30 mouse cellular contexts compared by ENCODE assay signal in the genomic region with DNA sequence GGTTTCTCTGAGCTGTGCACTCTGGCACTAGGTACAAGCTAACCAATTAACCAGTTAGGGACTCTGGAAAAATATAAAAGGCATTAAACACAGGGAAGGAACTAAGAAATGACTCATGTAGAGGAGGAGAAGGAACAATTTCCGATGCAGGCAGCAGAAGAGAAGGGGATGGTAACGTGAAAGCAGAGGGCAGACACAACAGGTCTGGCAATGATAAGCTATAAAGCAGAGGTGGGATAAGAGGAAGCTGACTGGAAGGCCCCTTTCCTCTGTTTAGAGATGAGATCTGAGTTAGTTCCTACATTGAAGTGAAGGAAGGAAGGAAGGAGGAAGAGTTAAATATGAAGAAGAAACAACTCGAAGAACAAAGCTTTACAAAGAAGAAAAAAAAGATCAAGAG. TPM values are rescaled to one million over a fixed set of nuclear protein-coding genes. Genes with fewer than 3 reads are reported as not detected.
DNase-seq lines count a peak whose midpoint lies in the region; ATAC-seq lines count a peak whose summit lies in the region.
"Had no signal": no experiment of that assay in that cellular context is flagged by ENCODE, and none has a peak within 500 bp of the region (broad histone marks: within the 10 kb centered on the region; RNA-seq: fewer than 3 reads in every experiment).

No protein-coding gene starts in this region.

- peak; percentile 2 for DNase-seq in embryo, embryonic 10 days (ENCODE audit: low spot score)
- no peak for DNase-seq in embryo, embryonic 9.5 days (ENCODE audit: extremely low spot score)
- peak; percentile 59 for DNase-seq in c-Kit-positive CD71-positive TER-119-positive erythroid progenitor cells, embryonic 14.5 days (ENCODE audit: low spot score)
- peak; percentile 42 for DNase-seq in liver, embryonic 13.5 days
- DNase-seq in kidney, postnatal 25 days = no peak
- no peak for DNase-seq in kidney, postnatal 36 days
- no peak for DNase-seq in gastrocnemius, postnatal 36 days
- DNase-seq: adrenal gland, adult 2 months; adrenal gland, postnatal 36 days; cerebellum, adult 11 months; cerebellum, adult 9-11 months; heart, postnatal 36 days; kidney, adult 9 months; kidney, postnatal 14 days; lung, adult 2 months; lung, postnatal 10 days; retina, postnatal 1 day; right cerebral cortex, postnatal 14 days had no signal

- H3K9me3 ChIP-seq in liver, embryonic 13.5 days (replicated peaks) = no peaks in the 10 kb centered on the region
- H3K9me3 ChIP-seq: forebrain, embryonic 15.5 days; hindbrain, embryonic 13.5 days; limb, embryonic 13.5 days; midbrain, embryonic 15.5 days; neural tube, embryonic 15.5 days had no signal

- peaks cover 54% of the 10 kb centered on the region for H3K36me3 ChIP-seq in liver, embryonic 13.5 days

- H3K4me2 ChIP-seq in liver, embryonic 13.5 days = peak overlapping the region; percentile 41
- H3K4me2 ChIP-seq: forebrain, embryonic 15.5 days; heart, embryonic 11.5 days; hindbrain, embryonic 13.5 days; limb, embryonic 13.5 days; midbrain, embryonic 15.5 days; neural tube, embryonic 15.5 days had no signal

- peak; percentile 65 for ATAC-seq in liver, embryonic 13.5 days (ENCODE audit: low read depth)
- ATAC-seq in megakaryocyte progenitor cell, adult 5-6 weeks (replicated peaks; ENCODE audit: poor library complexity) = 0 out of 2 replicates have a peak, but pooled peaks have one; percentile 16
- ATAC-seq: activated CD4-positive, CD25-positive, alpha-beta regulatory T cell, adult 4 months; forebrain, embryonic 15.5 days; intestine, embryonic 16.5 days; midbrain, embryonic 15.5 days had no signal

- H3K27ac ChIP-seq in liver, embryonic 13.5 days = peak overlapping the region; percentile 96
- H3K27ac ChIP-seq: forebrain, embryonic 15.5 days; hindbrain, embryonic 13.5 days; layer of hippocampus, adult 2 months; left cerebral cortex, adult 2 months; limb, embryonic 13.5 days; macrophage; midbrain, embryonic 15.5 days; neural tube, embryonic 15.5 days had no signal

- H3K4me3 ChIP-seq in liver, embryonic 13.5 days (replicated peaks) = 0 out of 2 replicates have a peak overlapping the region, but pooled peaks have one; percentile 6
- H3K4me3 ChIP-seq: forebrain, embryonic 15.5 days; hindbrain, embryonic 13.5 days; layer of hippocampus, adult 2 months; left cerebral cortex, adult 2 months; limb, embryonic 13.5 days; midbrain, embryonic 15.5 days; neural tube, embryonic 15.5 days had no signal

- no peaks in the 10 kb centered on the region for H3K27me3 ChIP-seq in liver, embryonic 13.5 days
- H3K27me3 ChIP-seq: forebrain, embryonic 15.5 days; hindbrain, embryonic 13.5 days; limb, embryonic 13.5 days; midbrain, embryonic 15.5 days; neural tube, embryonic 15.5 days had no signal

- peak overlapping the region; percentile 47 for H3K9ac ChIP-seq in liver, embryonic 13.5 days
- H3K9ac ChIP-seq: forebrain, embryonic 15.5 days; hindbrain, embryonic 13.5 days; limb, embryonic 13.5 days; midbrain, embryonic 15.5 days; neural tube, embryonic 15.5 days had no signal

- WGBS in liver, embryonic 13.5 days (ENCODE audit: insufficient replicate concordance) = 13% methylated on average over 3 of the region's 3 CpGs

- intact Hi-C loops in gastrocnemius, postnatal 36 days (cut with DNase I) = loop anchor here (5.0 kb wide), 2 partner anchors 73 to 137 kb away; no protein-coding TSS in a partner anchor

- H3K4me1 ChIP-seq in liver, embryonic 13.5 days (replicated peaks) = peaks cover 52% of the 10 kb centered on the region
- H3K4me1 ChIP-seq: limb, embryonic 13.5 days; midbrain, embryonic 15.5 days had no signal

RNA-seq across cellular contexts. Expression of a gene that starts 7.4 kb away (rescaled TPM):
- polyA plus RNA-seq in liver, embryonic 13.5 days (2015; fragmentation: Nextera tagmentation; extraction: Ambion mirVana) = 77.5 and 81.4 TPM in 2 replicates
- 65.4 and 85.3 TPM in 2 replicates for total RNA-seq in megakaryocyte progenitor cell, adult 5-6 weeks (2015)
- 33.9 and 35.0 TPM in 2 replicates for total RNA-seq in megakaryocyte progenitor cell, adult 5-6 weeks (2017)
- 10 to 100 TPM; 55.9 to 65.6 TPM for total RNA-seq in gastrocnemius, postnatal 36 days (2021)

RNA-seq across cellular contexts. Expression of a gene that starts 18.7 kb away (rescaled TPM):
- polyA plus RNA-seq in liver, embryonic 13.5 days (2015; fragmentation: Nextera tagmentation; extraction: Ambion mirVana) = 0.63 and 0.66 TPM in 2 replicates
- total RNA-seq in megakaryocyte progenitor cell, adult 5-6 weeks (2015) = not detected in 2 replicates
- 0.04 and 0.07 TPM in 2 replicates for total RNA-seq in megakaryocyte progenitor cell, adult 5-6 weeks (2017)
- 10 to 100 TPM; 14.1 to 17.6 TPM for total RNA-seq in gastrocnemius, postnatal 36 days (2021)
- polyA plus RNA-seq: activated CD4-positive, CD25-positive, alpha-beta regulatory T cell, adult 4 months; macrophage had no signal

RNA-seq across cellular contexts. Expression of a gene that starts 51.5 kb away (rescaled TPM):
- 3.3 and 3.8 TPM in 2 replicates for polyA plus RNA-seq in liver, embryonic 13.5 days (2015; fragmentation: Nextera tagmentation; extraction: Ambion mirVana)
- total RNA-seq in megakaryocyte progenitor cell, adult 5-6 weeks (2015) = 25.9 and 30.6 TPM in 2 replicates
- total RNA-seq in megakaryocyte progenitor cell, adult 5-6 weeks (2017) = 28.8 and 35.6 TPM in 2 replicates
- 10 to 100 TPM; 18.3 to 23.0 TPM for total RNA-seq in gastrocnemius, postnatal 36 days (2021)

Comparison
In these comparisons a context has a peak if more than half of its experiments do, and no peak if none do; other contexts are left out.
1. DNase-seq: peak in embryo, embryonic 10 days (single experiment), c-Kit-positive CD71-positive TER-119-positive erythroid progenitor cells, embryonic 14.5 days (single experiment) and liver, embryonic 13.5 days (single experiment); none in embryo, embryonic 9.5 days (single experiment), kidney, postnatal 25 days (0 of 2), kidney, postnatal 36 days (0 of 2) and gastrocnemius, postnatal 36 days (0 of 2).
2. RNA of a gene that starts 18.7 kb away (total RNA-seq): 14.1 to 17.6 TPM in gastrocnemius, postnatal 36 days; 0.04 to 0.07 TPM in megakaryocyte progenitor cell, adult 5-6 weeks; every median in the first group is over 10 times any median in the second.